Mouse (Mus musculus): Measurements from ENCODE around the gene Baz1b. TPM values are rescaled to one million over a fixed set of nuclear protein-coding genes. Genes with fewer than 3 reads are reported as not detected.

Baz1b gene
- 10 to 100 TPM; 65.9 to 76.2 TPM for total RNA-seq (2023)

DNA sequence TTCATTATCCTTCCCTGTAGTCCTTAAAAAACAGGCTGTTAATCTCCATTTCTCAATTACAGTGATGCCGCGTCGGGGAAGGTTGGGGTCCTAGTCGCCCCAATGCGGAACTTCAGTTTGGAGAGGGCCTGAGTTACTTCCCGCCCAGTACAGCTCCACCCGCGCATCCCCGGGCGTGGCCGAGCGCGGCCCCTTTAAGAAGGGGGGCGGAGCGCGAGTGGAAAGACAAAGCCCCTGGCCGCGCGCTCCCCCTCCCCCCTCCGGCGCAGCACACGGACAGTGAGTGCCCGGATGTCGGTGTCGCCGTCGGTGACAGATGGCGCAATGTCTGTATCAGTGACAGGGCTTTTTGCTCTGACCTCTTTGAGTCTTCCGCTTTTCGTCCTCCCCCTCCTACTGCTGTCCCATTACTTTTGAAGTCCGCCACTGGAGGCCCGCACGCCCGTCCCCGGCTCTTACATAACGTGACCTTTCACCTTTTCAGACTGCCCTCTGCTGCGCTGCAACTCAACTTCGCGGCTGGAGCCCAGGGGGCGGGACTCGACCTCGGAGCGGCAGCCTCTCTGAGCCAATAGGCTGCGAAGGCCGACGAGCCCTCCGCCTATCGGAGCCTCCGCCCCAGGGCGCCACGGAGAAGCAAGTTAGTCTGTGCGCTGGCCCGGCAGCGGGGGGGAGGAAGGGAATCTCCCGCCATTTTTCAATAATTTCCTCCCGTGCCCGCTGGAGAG lies at the start of gene Baz1b:
TSS of gene Baz1b (plus strand) at position 644 of the 728 bp plus-strand sequence.

GRCm38 (mm10) chr5:135149053-135149819 lies 37.8 kb upstream of the Baz1b start, which contains the start of gene Tbl2:
Gene Tbl2 (plus strand): TSS chr5:135149657.

DNA sequence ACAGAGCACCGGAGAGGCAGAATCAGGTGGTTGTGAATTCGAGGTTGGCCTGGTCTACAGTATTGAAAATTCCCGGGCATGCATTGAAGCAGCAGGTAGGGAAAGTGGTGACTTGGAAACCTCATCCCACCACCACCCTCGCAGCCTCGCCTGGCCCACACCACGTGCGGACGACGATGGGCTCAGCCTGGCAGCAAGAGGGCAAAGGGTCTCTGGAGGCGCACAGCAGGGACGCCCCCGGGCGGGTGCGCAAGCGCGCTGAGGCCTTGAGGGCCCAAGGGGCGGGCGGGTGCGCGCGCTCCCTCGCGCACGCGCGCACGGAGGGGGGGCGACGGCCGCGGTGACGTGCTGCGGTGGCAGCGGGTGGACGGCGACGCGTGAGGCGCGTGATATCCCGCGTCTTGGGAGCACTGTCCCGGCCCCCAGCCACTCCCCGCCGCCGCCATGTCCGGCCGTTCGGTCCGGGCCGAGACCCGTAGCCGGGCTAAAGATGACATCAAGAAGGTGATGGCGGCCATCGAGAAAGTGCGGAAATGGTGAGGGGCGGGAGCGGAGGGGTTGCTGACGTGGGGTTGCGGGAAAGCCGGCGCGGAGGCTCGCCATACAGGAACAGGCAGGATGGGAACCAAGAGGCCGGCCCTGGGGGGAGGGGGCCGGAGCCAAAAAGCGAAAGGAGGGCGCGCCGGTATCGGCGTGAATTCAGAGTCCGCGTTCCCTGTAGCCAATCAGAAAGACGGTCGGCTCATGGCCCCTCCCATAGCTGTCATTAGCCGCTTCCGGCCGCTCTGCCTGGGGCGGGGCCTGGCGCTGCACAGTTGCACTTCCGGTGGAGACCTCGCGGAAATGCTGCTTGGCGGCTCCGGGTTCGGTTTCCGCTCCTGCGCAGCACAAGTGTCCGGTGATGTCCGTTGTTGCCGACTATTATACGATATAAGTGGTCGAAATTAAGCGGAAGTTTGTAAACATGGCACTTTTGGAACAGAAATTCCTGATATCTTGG lies 18.7 kb upstream of the Baz1b start, which contains the start of gene Bcl7b:
TSS of gene Bcl7b (plus strand) at position 221 of the 1,000 bp plus-strand sequence.

DNA sequence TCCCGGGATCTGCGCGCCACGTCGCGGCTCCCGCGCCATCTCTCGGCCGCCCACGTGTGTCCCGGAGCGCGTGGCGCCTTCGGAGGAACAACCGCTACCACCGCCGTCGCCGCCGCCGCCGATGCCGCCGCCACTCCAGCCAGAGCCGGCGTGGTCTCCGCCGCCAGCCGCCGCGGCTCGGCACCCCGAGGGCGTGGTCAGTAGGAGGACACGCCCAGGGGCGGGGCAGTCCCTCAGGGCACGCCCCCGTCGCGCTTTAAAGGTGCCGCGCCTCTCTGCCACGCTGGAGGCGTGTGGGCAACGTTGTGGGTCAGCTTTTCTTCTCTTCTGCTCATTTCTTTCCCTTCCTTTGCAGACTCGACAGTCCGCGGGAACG lies 64.0 kb downstream of the Baz1b start, which contains the start of gene Fzd9:
TSS of gene Fzd9 (minus strand) at position 152 of the 376 bp plus-strand sequence.

Other genes with a start within 250 kb of the Baz1b start
- gene Cldn4, start 240.3 kb upstream of the Baz1b start, total RNA-seq (2023) = not detected
- gene Cldn3, start 201.1 kb upstream of the Baz1b start, total RNA-seq (2023) = not detected
- 10 to 100 TPM; 27.6 to 33.2 TPM for gene Abhd11, start 178.1 kb upstream of the Baz1b start, total RNA-seq (2023)
- 1 to 10 TPM in 1 of 2 experiments, under 1 TPM in 1; 0.37 to 1.1 TPM for gene Stx1a, start 163.8 kb upstream of the Baz1b start, total RNA-seq (2023)
- 10 to 100 TPM; 16.2 to 16.9 TPM for gene Dnajc30, start 123.1 kb upstream of the Baz1b start, total RNA-seq (2023)
- gene Bud23, start 122.3 kb upstream of the Baz1b start, total RNA-seq (2023) = 10 to 100 TPM; 46.4 to 61.6 TPM
- gene Vps37d, start 109.0 kb upstream of the Baz1b start, total RNA-seq (2023) = not detected
- 1 to 10 TPM; 2.8 to 3.2 TPM for gene Mlxipl, start 97.4 kb upstream of the Baz1b start, total RNA-seq (2023)
- gene Tbl2, start 37.6 kb upstream of the Baz1b start, total RNA-seq (2023) = 10 to 100 TPM; 11.8 to 13.0 TPM
- gene Bcl7b, start 19.0 kb upstream of the Baz1b start, total RNA-seq (2023) = 10 to 100 TPM; 40.0 to 44.2 TPM
- gene Fzd9, start 64.0 kb downstream of the Baz1b start, total RNA-seq (2023) = not detected
- not detected for gene Fkbp6, start 162.8 kb downstream of the Baz1b start, total RNA-seq (2023)
- not detected for gene Trim50, start 166.0 kb downstream of the Baz1b start, total RNA-seq (2023)
- gene Nsun5, start 182.7 kb downstream of the Baz1b start, total RNA-seq (2023) = 10 to 100 TPM; 11.2 to 11.8 TPM
- 10 to 100 TPM; 38.4 to 39.6 TPM for gene Pom121, start 207.3 kb downstream of the Baz1b start, total RNA-seq (2023)

Data from monocyte, adult 59 days (primary cell).